Mouse (Mus musculus) midbrain, embryonic 14.5 days (tissue): ENCODE results near the gene Pcnx2. TPM values are rescaled to one million over a fixed set of nuclear protein-coding genes. Genes with fewer than 3 reads are reported as not detected.

Experiments used
- ATAC-seq: fragments of 200-750 bp; cut with Nextera tagmentation; 2 replicates; pipeline ENCODE4 v1.8.0; 2017; ENCODE audit warnings: moderate number of reproducible peaks, moderate library complexity; ENCODE audit not compliant: low FRiP score, low TSS enrichment
- DNase-seq: peaks from one replicate; pipeline ENCODE4 v3.0.0-alpha.2; 2015
- H3K27ac ChIP-seq: fragments of 300-500 bp; sonication (generic); replicated peaks from 2 replicates; pipeline ENCODE4 v1.5.1; 2014; ENCODE audit warnings: mild to moderate bottlenecking, low read depth, low read length, moderate library complexity
- H3K27me3 ChIP-seq: fragments of 300-500 bp; sonication (generic); 2 replicates; pipeline ENCODE4 v1.6.1; 2014; ENCODE audit warnings: low read length, control low read depth, mixed read lengths; ENCODE audit not compliant: control insufficient read depth, insufficient read depth
- H3K36me3 ChIP-seq: fragments of 300-500 bp; sonication (generic); 2 replicates; pipeline ENCODE4 v1.6.1; 2014; ENCODE audit warnings: low read length, control low read depth; ENCODE audit not compliant: control insufficient read depth, insufficient read depth
- H3K4me1 ChIP-seq: fragments of 300-500 bp; sonication (generic); 2 replicates; pipeline ENCODE4 v1.6.1; 2014; ENCODE audit warnings: mild to moderate bottlenecking, antibody characterized with exemption, low read length, control low read depth; ENCODE audit not compliant: control insufficient read depth, insufficient read depth
- H3K4me2 ChIP-seq: fragments of 300-500 bp; sonication (generic); 2 replicates; pipeline ENCODE4 v1.6.1; 2014; ENCODE audit warnings: mild to moderate bottlenecking, low read length, moderate library complexity
- H3K4me3 ChIP-seq: fragments of 300-500 bp; sonication (generic); replicated peaks from 2 replicates; pipeline ENCODE4 v1.5.1; 2014; ENCODE audit warnings: low read depth, low read length
- H3K9ac ChIP-seq: fragments of 300-500 bp; sonication (generic); replicated peaks from 2 replicates; pipeline ENCODE4 v1.6.1; 2014; ENCODE audit warnings: mild to moderate bottlenecking, low read length, moderate library complexity
- H3K9me3 ChIP-seq: fragments of 300-500 bp; sonication (generic); 2 replicates; pipeline ENCODE4 v1.6.1; 2016; ENCODE audit warnings: low read length, control low read depth, mixed read lengths; ENCODE audit not compliant: control insufficient read depth
- WGBS: fragments of 180-500 bp; shearing (Covaris S2); extraction: QIAGEN DNeasy Blood & Tissue Kit; methylation state at CpG from one replicate; pipeline ENCODE4 v1.1.7; 2014; 5-methylcytosine and 5-hydroxymethylcytosine counted together
- polyA plus RNA-seq: library from polyadenylated mRNA; unstranded; fragments of >200 nt; fragmentation: Nextera tagmentation; extraction: Ambion mirVana; gene quantifications from 2 replicates; pipeline ENCODE4 v1.2.1, GENCODE M21; 2014

Pcnx2 gene
- polyA plus RNA-seq, 1 experiment from 2014 or later, result 3.9 TPM

GRCm38 (mm10) chr8:125755896-125756295 is 142.2 kb downstream of the Pcnx2 start:
- DNase-seq (no peak), ATAC-seq (no peak)
- no peaks in the 10 kb centered on the region for H3K4me1 ChIP-seq
- no peaks in the 10 kb centered on the region for H3K9me3 ChIP-seq
- H3K4me2 ChIP-seq, result no peak overlapping the region
- no peak overlapping the region for H3K4me3 ChIP-seq
- peaks cover 12% of the 10 kb centered on the region for H3K36me3 ChIP-seq
- no peak overlapping the region for H3K9ac ChIP-seq
- no peak overlapping the region; the same call in 1 of the 2 replicates for H3K27ac ChIP-seq
- H3K27me3 ChIP-seq, result no peaks in the 10 kb centered on the region
- WGBS, result 78% methylated on average over 8 of the region's 8 CpGs

GRCm38 (mm10) chr8:125750846-125751245 is 147.3 kb downstream of the Pcnx2 start:
- Histone ChIP-seq H3K4me1 (no peaks in the 10 kb centered on the region), H3K9ac (no peak overlapping the region), H3K27ac (no peak overlapping the region), H3K4me2 (no peak overlapping the region), H3K9me3 (no peaks in the 10 kb centered on the region), H3K4me3 (no peak overlapping the region), H3K36me3 (peaks cover 6% of the 10 kb centered on the region; the same call in 1 of the 2 replicates), H3K27me3 (no peaks in the 10 kb centered on the region)
- DNase-seq (peak; percentile 33), ATAC-seq (no peak)
- 69% methylated on average over 8 of the region's 8 CpGs for WGBS

- no peaks in the 10 kb centered on the region for H3K4me1 ChIP-seq
- H3K27ac ChIP-seq, result no peak overlapping the region
- H3K4me2 ChIP-seq, result no peak overlapping the region
- ATAC-seq (no peak), DNase-seq (no peak)
- no peak overlapping the region for H3K9ac ChIP-seq
- H3K9me3 ChIP-seq, result no peaks in the 10 kb centered on the region
- 77% methylated on average over 8 of the region's 8 CpGs for whole genome bisulfite sequencing
- H3K36me3 ChIP-seq, result no peaks in the 10 kb centered on the region
- no peak overlapping the region for H3K4me3 ChIP-seq
- no peaks in the 10 kb centered on the region for H3K27me3 ChIP-seq
Observed at GRCm38 (mm10) chr8:125747390-125747789, 150.7 kb downstream of the Pcnx2 start.

GRCm38 (mm10) chr8:125744914-125745576 is 153.1 kb downstream of the Pcnx2 start:
- no peak for ATAC-seq
- H3K9me3 ChIP-seq, result no peaks in the 10 kb centered on the region
- H3K9ac ChIP-seq, result no peak overlapping the region
- H3K4me3 ChIP-seq, result no peak overlapping the region
- 87% methylated on average over 10 of the region's 10 CpGs for WGBS
- no peak overlapping the region for H3K4me2 ChIP-seq
- H3K36me3 ChIP-seq, result 0 out of 2 replicates have a peak, but pooled peaks cover 2% of the 10 kb centered on the region
- DNase-seq, result no peak
- H3K4me1 ChIP-seq, result 0 out of 2 replicates have a peak, but pooled peaks cover 6% of the 10 kb centered on the region
- H3K27ac ChIP-seq, result no peak overlapping the region
- no peaks in the 10 kb centered on the region for H3K27me3 ChIP-seq

- Histone ChIP-seq H3K27ac (no peak overlapping the region), H3K9me3 (no peaks in the 10 kb centered on the region), H3K9ac (no peak overlapping the region), H3K27me3 (no peaks in the 10 kb centered on the region), H3K4me3 (no peak overlapping the region), H3K4me1 (peaks cover 10% of the 10 kb centered on the region; the same call in 1 of the 2 replicates), H3K4me2 (no peak overlapping the region), H3K36me3 (0 out of 2 replicates have a peak, but pooled peaks cover 3% of the 10 kb centered on the region)
- no peak for ATAC-seq
- 84% methylated on average over 8 of the region's 8 CpGs for WGBS
- no peak for DNase-seq
Observed at GRCm38 (mm10) chr8:125742406-125742805, 155.7 kb downstream of the Pcnx2 start.

- Histone ChIP-seq H3K36me3 (0 out of 2 replicates have a peak, but pooled peaks cover 3% of the 10 kb centered on the region), H3K27ac (no peak overlapping the region), H3K4me2 (no peak overlapping the region), H3K4me3 (no peak overlapping the region), H3K9ac (no peak overlapping the region), H3K27me3 (no peaks in the 10 kb centered on the region), H3K9me3 (no peaks in the 10 kb centered on the region), H3K4me1 (peaks cover 10% of the 10 kb centered on the region; the same call in 1 of the 2 replicates)
- WGBS, result 75% methylated on average over 2 of the region's 2 CpGs
- no peak for DNase-seq
- ATAC-seq, result no peak
Observed at GRCm38 (mm10) chr8:125741855-125742254, 156.3 kb downstream of the Pcnx2 start.

GRCm38 (mm10) chr8:125741377-125741776 is 156.7 kb downstream of the Pcnx2 start:
- ATAC-seq (no peak), DNase-seq (no peak)
- H3K4me1 ChIP-seq, result peaks cover 10% of the 10 kb centered on the region; the same call in 1 of the 2 replicates
- 83% methylated on average over 5 of the region's 5 CpGs for WGBS
- H3K4me2 ChIP-seq, result no peak overlapping the region
- H3K4me3 ChIP-seq, result no peak overlapping the region
- H3K27me3 ChIP-seq, result no peaks in the 10 kb centered on the region
- 0 out of 2 replicates have a peak, but pooled peaks cover 3% of the 10 kb centered on the region for H3K36me3 ChIP-seq
- H3K9ac ChIP-seq, result no peak overlapping the region
- H3K9me3 ChIP-seq, result no peaks in the 10 kb centered on the region
- H3K27ac ChIP-seq, result no peak overlapping the region

GRCm38 (mm10) chr8:125740655-125741054 is 157.5 kb downstream of the Pcnx2 start:
- Histone ChIP-seq H3K36me3 (0 out of 2 replicates have a peak, but pooled peaks cover 3% of the 10 kb centered on the region), H3K27me3 (no peaks in the 10 kb centered on the region), H3K4me2 (no peak overlapping the region), H3K4me1 (peaks cover 10% of the 10 kb centered on the region; the same call in 1 of the 2 replicates), H3K9me3 (no peaks in the 10 kb centered on the region), H3K9ac (no peak overlapping the region), H3K4me3 (no peak overlapping the region), H3K27ac (no peak overlapping the region)
- ATAC-seq (no peak), DNase-seq (no peak)
- 56% methylated on average over 10 of the region's 10 CpGs for WGBS

- H3K27ac ChIP-seq, result no peak overlapping the region
- H3K36me3 ChIP-seq, result 0 out of 2 replicates have a peak, but pooled peaks cover 3% of the 10 kb centered on the region
- 93% methylated on average over 4 of the region's 4 CpGs for WGBS
- no peaks in the 10 kb centered on the region for H3K27me3 ChIP-seq
- H3K9ac ChIP-seq, result no peak overlapping the region
- no peak overlapping the region for H3K4me2 ChIP-seq
- DNase-seq (no peak), ATAC-seq (no peak)
- H3K4me3 ChIP-seq, result no peak overlapping the region
- H3K9me3 ChIP-seq, result no peaks in the 10 kb centered on the region
- peaks cover 15% of the 10 kb centered on the region for H3K4me1 ChIP-seq
Observed at GRCm38 (mm10) chr8:125738956-125739355, 159.2 kb downstream of the Pcnx2 start.
